Mouse (Mus musculus) testis, postnatal 10 days (tissue): ENCODE data around the gene Egfl7.
A peak's percentile ranks its signal among the peaks of the same experiment; 100 is the strongest.

Source experiments
- DNase-seq: peaks from one replicate; pipeline ENCODE4 v3.0.0; 2021; ENCODE audit warnings: low spot score

Gene Egfl7

GRCm38 (mm10) chr2:26570034-26570433 is 9.8 kb upstream of the Egfl7 start:
- peak; percentile 80 for DNase-seq

GRCm38 (mm10) chr2:26571400-26571799 is 8.4 kb upstream of the Egfl7 start:
- no peak for DNase-seq

GRCm38 (mm10) chr2:26571826-26572225 is 8.0 kb upstream of the Egfl7 start:
- no peak for DNase-seq

GRCm38 (mm10) chr2:26573396-26573795 is 6.4 kb upstream of the Egfl7 start:
- no peak for DNase-seq

- DNase-seq: no peak
Observed at GRCm38 (mm10) chr2:26573807-26574206, 6.0 kb upstream of the Egfl7 start.

GRCm38 (mm10) chr2:26574862-26575261 is 5.0 kb upstream of the Egfl7 start:
- DNase-seq: no peak

GRCm38 (mm10) chr2:26575378-26575777 is 4.4 kb upstream of the Egfl7 start:
- no peak for DNase-seq

GRCm38 (mm10) chr2:26575865-26576264 is 3.9 kb upstream of the Egfl7 start:
- no peak for DNase-seq

GRCm38 (mm10) chr2:26576462-26576861 is 3.4 kb upstream of the Egfl7 start:
- DNase-seq: no peak

- DNase-seq: no peak
Observed at GRCm38 (mm10) chr2:26578369-26578768, 1.4 kb upstream of the Egfl7 start.

GRCm38 (mm10) chr2:26580751-26581150 is 937 bp downstream of the Egfl7 start:
- DNase-seq: no peak

- no peak for DNase-seq
Observed at GRCm38 (mm10) chr2:26582203-26582602, 2.4 kb downstream of the Egfl7 start.

GRCm38 (mm10) chr2:26582741-26583140 is 2.9 kb downstream of the Egfl7 start:
- no peak for DNase-seq

- no peak for DNase-seq
Observed at GRCm38 (mm10) chr2:26583640-26584039, 3.8 kb downstream of the Egfl7 start.

- DNase-seq: no peak
Observed at GRCm38 (mm10) chr2:26585713-26586112, 5.9 kb downstream of the Egfl7 start.

- peak; percentile 88 for DNase-seq
Observed at GRCm38 (mm10) chr2:26586294-26587043, 6.7 kb downstream of the Egfl7 start, which contains the start of gene Gm20532. Gene Gm20532 (plus strand): TSS chr2:26586639.

- DNase-seq: peak; percentile 60
Observed at GRCm38 (mm10) chr2:26587044-26587405, 7.2 kb downstream of the Egfl7 start.

- no peak for DNase-seq
Observed at GRCm38 (mm10) chr2:26588573-26588972, 8.8 kb downstream of the Egfl7 start.

GRCm38 (mm10) chr2:26589284-26589683 is 9.5 kb downstream of the Egfl7 start:
- no peak for DNase-seq

- DNase-seq: no peak
Observed at GRCm38 (mm10) chr2:26590282-26590681, 10.5 kb downstream of the Egfl7 start.

- DNase-seq: no peak
Observed at GRCm38 (mm10) chr2:26590962-26591361, 11.1 kb downstream of the Egfl7 start.

- no peak for DNase-seq
Observed at GRCm38 (mm10) chr2:26591416-26591815, 11.6 kb downstream of the Egfl7 start.

- no peak for DNase-seq
Observed at GRCm38 (mm10) chr2:26593211-26594021, 13.6 kb downstream of the Egfl7 start.
